Mouse (Mus musculus) lung, postnatal 0 days (tissue): Measurements from ENCODE around the gene Elavl4. TPM values are rescaled to one million over a fixed set of nuclear protein-coding genes. Genes with fewer than 3 reads are reported as not detected.

ENCODE experiments used
- ATAC-seq: fragments of 200-750 bp; cut with Nextera tagmentation; 2 replicates; pipeline ENCODE4 v1.8.0; 2017; ENCODE audit warnings: moderate library complexity
- DNase-seq: peaks from one replicate; pipeline ENCODE4 v3.0.0-alpha.2; 2016; ENCODE audit warnings: low spot score
- H3K27ac ChIP-seq: fragments of 300-500 bp; sonication (generic); 2 replicates; pipeline ENCODE4 v1.5.1; 2014; ENCODE audit warnings: antibody characterized with exemption, mild to moderate bottlenecking, low read length, mixed read lengths
- H3K27me3 ChIP-seq: fragments of 300-500 bp; sonication (generic); replicated peaks from 2 replicates; pipeline ENCODE4 v1.6.1; 2014; ENCODE audit warnings: low read length, mixed read lengths; ENCODE audit not compliant: insufficient read depth
- H3K36me3 ChIP-seq: fragments of 300-500 bp; sonication (generic); 2 replicates; pipeline ENCODE4 v1.6.1; 2014; ENCODE audit warnings: low read length, mixed read lengths; ENCODE audit not compliant: insufficient read depth
- H3K4me1 ChIP-seq: fragments of 300-500 bp; sonication (generic); 2 replicates; pipeline ENCODE4 v1.6.1; 2014; ENCODE audit warnings: antibody characterized with exemption, low read depth, low read length, mixed read lengths; ENCODE audit not compliant: insufficient read depth
- H3K4me2 ChIP-seq: fragments of 300-500 bp; sonication (generic); replicated peaks from 2 replicates; pipeline ENCODE4 v1.6.1; 2014; ENCODE audit warnings: low read depth, mild to moderate bottlenecking, low read length, moderate library complexity, mixed read lengths
- H3K4me3 ChIP-seq: fragments of 300-500 bp; sonication (generic); 2 replicates; pipeline ENCODE4 v1.5.1; 2014; ENCODE audit warnings: low read depth, low read length
- H3K9ac ChIP-seq: fragments of 300-500 bp; sonication (generic); replicated peaks from 2 replicates; pipeline ENCODE4 v1.6.1; 2014; ENCODE audit warnings: low read depth, mild to moderate bottlenecking
- H3K9me3 ChIP-seq: fragments of 300-500 bp; sonication (generic); 2 replicates; pipeline ENCODE4 v1.6.1; 2016; ENCODE audit warnings: low read length, mixed read lengths
- CTCF ChIP-seq: IDR thresholded peaks from 2 replicates; pipeline ENCODE4 v1.5.1; 2016; ENCODE audit warnings: antibody characterized with exemption, mild to moderate bottlenecking
- EP300 ChIP-seq: IDR thresholded peaks from 2 replicates; pipeline ENCODE4 v1.6.1; 2016; ENCODE audit warnings: antibody characterized with exemption, mild to moderate bottlenecking, control low read depth
- WGBS: fragments of 180-500 bp; shearing (Covaris S2); extraction: QIAGEN DNeasy Blood & Tissue Kit; methylation state at CpG from one replicate; pipeline ENCODE4 v1.1.7; 2014; 5-methylcytosine and 5-hydroxymethylcytosine counted together
- polyA plus RNA-seq: library from polyadenylated mRNA; unstranded; fragments of >200 nt; fragmentation: Nextera tagmentation; extraction: Ambion mirVana; gene quantifications from 2 replicates; pipeline ENCODE4 v1.2.1, GENCODE M21; 2015

Gene Elavl4
- polyA plus RNA-seq, 1 experiment from 2014 or later, result 0.16 TPM

GRCm38 (mm10) chr4:110161600-110161999 is 190.1 kb downstream of the Elavl4 start:
- Histone ChIP-seq H3K4me1 (no peaks in the 10 kb centered on the region), H3K27ac (no peak overlapping the region), H3K9me3 (no peaks in the 10 kb centered on the region), H3K36me3 (no peaks in the 10 kb centered on the region), H3K9ac (no peak overlapping the region), H3K27me3 (no peaks in the 10 kb centered on the region), H3K4me3 (no peak overlapping the region), H3K4me2 (no peak overlapping the region)
- ATAC-seq (no peak), DNase-seq (no peak)
- TF ChIP-seq EP300, result no peak
- WGBS, result 63% methylated on average over 3 of the region's 3 CpGs

DNA sequence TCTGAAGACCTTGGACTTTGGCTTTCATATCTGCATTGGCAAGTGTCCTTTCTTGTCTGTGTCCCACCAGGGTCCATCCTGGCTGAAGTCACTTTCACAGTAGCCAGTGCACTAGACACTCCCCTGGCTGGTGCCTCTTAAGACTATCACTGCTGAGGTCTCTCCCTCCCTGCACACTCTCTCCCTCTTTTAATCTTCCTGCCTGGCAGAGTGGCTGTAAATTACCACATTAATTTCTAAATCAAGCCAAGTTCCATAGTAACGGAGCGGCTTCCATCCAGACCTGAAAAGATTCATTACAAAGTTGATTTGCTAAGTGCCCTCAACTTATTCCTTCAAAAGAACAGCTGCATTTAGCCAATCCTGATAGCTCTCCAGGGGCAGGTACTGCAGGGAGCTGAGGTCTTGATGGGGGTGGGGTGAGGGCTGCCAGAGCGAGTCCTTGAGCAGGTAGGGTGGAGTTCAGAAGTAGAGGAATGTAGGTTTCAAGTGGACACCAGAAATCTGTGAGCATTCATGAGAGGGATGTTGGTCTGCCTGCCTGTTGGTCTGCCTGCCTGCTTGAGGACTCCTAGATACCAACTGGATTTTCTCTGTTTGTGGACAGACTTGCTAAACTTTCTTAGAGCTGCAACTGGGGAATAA is 194.1 kb downstream of the Elavl4 start:
- Histone ChIP-seq H3K36me3 (no peaks in the 10 kb centered on the region), H3K4me2 (no peak overlapping the region), H3K4me3 (no peak overlapping the region), H3K4me1 (no peaks in the 10 kb centered on the region), H3K9me3 (no peaks in the 10 kb centered on the region), H3K27ac (no peak overlapping the region), H3K9ac (no peak overlapping the region), H3K27me3 (no peaks in the 10 kb centered on the region)
- TF ChIP-seq CTCF (no peak), EP300 (no peak)
- ATAC-seq (no peak), DNase-seq (no peak)
- 51% methylated on average over 3 of the region's 3 CpGs for WGBS

DNA sequence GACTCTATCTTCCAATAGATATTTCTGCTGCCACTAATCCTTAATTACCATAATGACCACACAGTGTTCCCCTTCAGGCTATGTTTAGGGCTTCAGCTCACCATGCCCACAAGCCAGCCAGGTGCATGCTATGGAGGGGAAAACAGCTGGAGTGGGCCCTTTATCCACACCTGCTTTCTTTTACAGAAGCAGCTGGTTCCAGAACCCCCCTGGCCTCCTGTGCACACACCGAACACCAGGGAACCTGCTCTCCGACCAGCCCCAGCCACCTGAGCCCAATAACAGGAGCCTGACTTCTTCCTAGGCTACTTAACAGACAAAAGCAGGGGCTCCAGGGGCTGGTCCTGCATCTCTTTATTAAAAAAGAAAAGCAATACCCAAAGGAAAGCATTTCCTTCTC is 195.8 kb downstream of the Elavl4 start:
- H3K4me1 ChIP-seq, result no peaks in the 10 kb centered on the region
- no peaks in the 10 kb centered on the region for H3K36me3 ChIP-seq
- H3K9me3 ChIP-seq, result no peaks in the 10 kb centered on the region
- no peak overlapping the region for H3K27ac ChIP-seq
- no peak overlapping the region for H3K4me2 ChIP-seq
- no peak for ATAC-seq
- no peak overlapping the region for H3K4me3 ChIP-seq
- no peak for TF ChIP-seq CTCF
- no peak for TF ChIP-seq EP300
- H3K9ac ChIP-seq, result no peak overlapping the region
- H3K27me3 ChIP-seq, result no peaks in the 10 kb centered on the region
- WGBS, result 73% methylated on average over 2 of the region's 2 CpGs
- DNase-seq, result no peak

Other genes starting within 250 kb of the Elavl4 start
- gene Agbl4, start 45.8 kb upstream of the Elavl4 start, polyA plus RNA-seq, result 0.50 and 0.69 TPM in 2 replicates